Mouse (Mus musculus): ENCODE measurements around the gene Rapgef5. TPM values are rescaled to one million over a fixed set of nuclear protein-coding genes. Genes with fewer than 3 reads are reported as not detected.

Rapgef5 gene
- polyA plus RNA-seq, 1 experiment from 2014 or later: 6.1 TPM

DNA sequence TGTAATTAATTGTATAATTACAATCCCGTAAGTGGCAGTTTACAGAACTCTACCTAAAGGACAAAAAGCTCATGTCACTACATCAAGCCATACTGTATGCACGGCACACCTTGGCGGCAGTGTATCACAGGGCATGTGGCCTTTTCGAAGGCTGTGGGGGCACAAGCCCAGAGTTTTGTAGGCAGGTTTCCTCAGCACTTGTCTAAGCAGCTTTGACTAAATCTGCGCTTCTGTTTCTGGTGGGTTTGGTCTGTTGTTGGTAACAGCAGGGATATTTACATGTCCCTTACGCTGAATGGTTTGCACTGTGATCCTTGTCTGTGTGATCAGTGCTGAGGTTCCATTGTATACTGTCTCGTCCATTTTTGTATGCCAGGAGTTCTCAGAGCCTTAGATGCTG is 230.3 kb downstream of the Rapgef5 start:
- H3K27ac ChIP-seq (replicated peaks): no peak overlapping the region
- no peak for DNase-seq (ENCODE audit: low spot score)
- H3K4me1 ChIP-seq: peaks cover 32% of the 10 kb centered on the region
- no peak overlapping the region for H3K4me3 ChIP-seq
- H3K9me3 ChIP-seq (replicated peaks): no peaks in the 10 kb centered on the region
- no peaks in the 10 kb centered on the region; the same call in 1 of the 2 replicates for H3K36me3 ChIP-seq
- peaks cover 15% of the 10 kb centered on the region for H3K27me3 ChIP-seq (ENCODE audit: low read depth, poor library complexity, severe bottlenecking)
- 91% methylated on average over 7 of the region's 7 CpGs for WGBS

- Histone ChIP-seq H3K4me3 (peak overlapping the region; percentile 42), H3K9me3 (replicated peaks) (no peaks in the 10 kb centered on the region), H3K4me1 (peaks cover 33% of the 10 kb centered on the region), H3K27me3 (ENCODE audit: low read depth, poor library complexity, severe bottlenecking) (peaks cover 26% of the 10 kb centered on the region), H3K27ac (replicated peaks) (peak overlapping the region; percentile 60), H3K36me3 (no peaks in the 10 kb centered on the region; the same call in 1 of the 2 replicates)
- WGBS: 22% methylated on average over 9 of the region's 9 CpGs
- DNase-seq (ENCODE audit: low spot score): no peak
Measured at GRCm38 (mm10) chr12:117751045-117751444, 234.8 kb downstream of the Rapgef5 start.

GRCm38 (mm10) chr12:117751520-117752383 is 235.5 kb downstream of the Rapgef5 start:
- Histone ChIP-seq H3K27ac (replicated peaks) (peak overlapping the region; percentile 60), H3K4me1 (peaks cover 33% of the 10 kb centered on the region), H3K27me3 (ENCODE audit: low read depth, poor library complexity, severe bottlenecking) (peaks cover 26% of the 10 kb centered on the region), H3K9me3 (replicated peaks) (no peaks in the 10 kb centered on the region), H3K36me3 (no peaks in the 10 kb centered on the region; the same call in 1 of the 2 replicates), H3K4me3 (peak overlapping the region; percentile 42)
- peak; percentile 62 for DNase-seq (ENCODE audit: low spot score)
- 31% methylated on average over 25 of the region's 25 CpGs for WGBS

- 78% methylated on average over 7 of the region's 7 CpGs for WGBS
- Histone ChIP-seq H3K27me3 (ENCODE audit: low read depth, poor library complexity, severe bottlenecking) (peaks cover 10% of the 10 kb centered on the region), H3K27ac (replicated peaks) (no peak overlapping the region), H3K36me3 (no peaks in the 10 kb centered on the region), H3K4me1 (peaks cover 27% of the 10 kb centered on the region), H3K4me3 (no peak overlapping the region), H3K9me3 (replicated peaks) (no peaks in the 10 kb centered on the region)
- no peak for DNase-seq (ENCODE audit: low spot score)
Measured at GRCm38 (mm10) chr12:117756010-117756409, 239.7 kb downstream of the Rapgef5 start.

DNA sequence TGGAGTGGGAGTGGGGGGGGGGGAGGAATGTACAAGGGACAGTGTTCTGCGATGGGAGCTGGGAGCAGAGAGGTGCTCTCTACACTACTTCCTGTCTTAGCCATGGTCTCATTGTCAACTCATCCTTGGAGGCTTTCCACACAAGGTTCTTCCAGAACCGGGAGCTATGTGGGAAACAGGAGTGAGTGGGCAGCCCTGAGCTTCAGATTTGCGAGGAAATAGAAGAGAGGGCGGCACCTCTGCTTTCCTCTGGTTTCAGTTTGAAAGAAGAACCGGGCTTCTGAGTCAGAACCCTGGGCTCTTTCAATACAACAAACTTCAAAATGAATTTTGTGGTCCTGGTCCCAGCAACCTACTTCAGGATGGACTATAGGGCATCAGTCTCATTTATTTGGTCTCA is 244.1 kb downstream of the Rapgef5 start:
- DNase-seq (ENCODE audit: low spot score): no peak
- Histone ChIP-seq H3K36me3 (no peaks in the 10 kb centered on the region), H3K27me3 (ENCODE audit: low read depth, poor library complexity, severe bottlenecking) (no peaks in the 10 kb centered on the region), H3K27ac (replicated peaks) (no peak overlapping the region), H3K4me3 (no peak overlapping the region), H3K9me3 (replicated peaks) (no peaks in the 10 kb centered on the region), H3K4me1 (peaks cover 13% of the 10 kb centered on the region)
- WGBS: 86% methylated on average over 5 of the region's 5 CpGs

GRCm38 (mm10) chr12:117760846-117761245 is 244.6 kb downstream of the Rapgef5 start:
- no peaks in the 10 kb centered on the region for H3K9me3 ChIP-seq (replicated peaks)
- no peaks in the 10 kb centered on the region for H3K27me3 ChIP-seq (ENCODE audit: low read depth, poor library complexity, severe bottlenecking)
- DNase-seq (ENCODE audit: low spot score): no peak
- peaks cover 13% of the 10 kb centered on the region for H3K4me1 ChIP-seq
- H3K36me3 ChIP-seq: no peaks in the 10 kb centered on the region
- H3K4me3 ChIP-seq: no peak overlapping the region
- no peak overlapping the region for H3K27ac ChIP-seq (replicated peaks)

- Histone ChIP-seq H3K9me3 (replicated peaks) (no peaks in the 10 kb centered on the region), H3K36me3 (no peaks in the 10 kb centered on the region), H3K4me1 (peaks cover 13% of the 10 kb centered on the region), H3K27ac (replicated peaks) (no peak overlapping the region), H3K27me3 (ENCODE audit: low read depth, poor library complexity, severe bottlenecking) (no peaks in the 10 kb centered on the region; the same call in 1 of the 2 replicates), H3K4me3 (no peak overlapping the region)
- 53% methylated on average over 1 of the region's 1 CpGs for WGBS
- no peak for DNase-seq (ENCODE audit: low spot score)
Measured at GRCm38 (mm10) chr12:117761698-117762097, 245.4 kb downstream of the Rapgef5 start.

- Histone ChIP-seq H3K27ac (replicated peaks) (no peak overlapping the region; the same call in 1 of the 2 replicates), H3K36me3 (no peaks in the 10 kb centered on the region), H3K4me1 (peaks cover 13% of the 10 kb centered on the region), H3K9me3 (replicated peaks) (no peaks in the 10 kb centered on the region), H3K27me3 (ENCODE audit: low read depth, poor library complexity, severe bottlenecking) (no peaks in the 10 kb centered on the region; the same call in 1 of the 2 replicates), H3K4me3 (no peak overlapping the region)
- 86% methylated on average over 3 of the region's 3 CpGs for WGBS
- DNase-seq (ENCODE audit: low spot score): no peak
Measured at GRCm38 (mm10) chr12:117763247-117763646, 247.0 kb downstream of the Rapgef5 start.

GRCm38 (mm10) chr12:117764839-117765238 is 248.6 kb downstream of the Rapgef5 start:
- peak; percentile 73 for DNase-seq (ENCODE audit: low spot score)
- peaks cover 13% of the 10 kb centered on the region for H3K4me1 ChIP-seq
- WGBS: 11% methylated on average over 7 of the region's 7 CpGs
- no peaks in the 10 kb centered on the region for H3K9me3 ChIP-seq (replicated peaks)
- no peaks in the 10 kb centered on the region for H3K36me3 ChIP-seq
- H3K4me3 ChIP-seq: no peak overlapping the region
- H3K27ac ChIP-seq (replicated peaks): no peak overlapping the region
- H3K27me3 ChIP-seq (ENCODE audit: low read depth, poor library complexity, severe bottlenecking): no peaks in the 10 kb centered on the region; the same call in 1 of the 2 replicates

DNA sequence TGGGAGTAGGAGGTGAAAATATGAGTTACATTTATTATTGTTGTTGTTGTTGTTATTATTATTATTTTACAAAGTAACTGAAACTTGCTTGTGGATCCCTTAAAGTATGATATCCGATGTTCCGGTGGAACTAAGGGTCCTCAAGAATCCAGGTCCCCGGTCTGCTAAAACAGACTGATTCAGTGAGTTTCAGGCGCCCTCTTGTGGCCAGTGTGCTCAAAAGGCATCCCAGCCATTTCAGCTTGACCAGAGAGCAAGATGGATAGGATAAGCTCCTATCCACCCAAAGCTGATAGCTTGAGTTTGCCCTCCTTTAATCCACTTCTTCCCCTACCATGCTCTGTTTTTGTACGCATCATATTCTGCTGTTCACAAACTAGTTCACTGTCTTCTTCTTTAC is 252.8 kb downstream of the Rapgef5 start:
- Histone ChIP-seq H3K27ac (replicated peaks) (no peak overlapping the region), H3K4me3 (no peak overlapping the region), H3K4me1 (peaks cover 11% of the 10 kb centered on the region; the same call in 1 of the 2 replicates), H3K36me3 (no peaks in the 10 kb centered on the region), H3K9me3 (replicated peaks) (no peaks in the 10 kb centered on the region), H3K27me3 (ENCODE audit: low read depth, poor library complexity, severe bottlenecking) (peaks cover 9% of the 10 kb centered on the region)
- WGBS: 8% methylated on average over 5 of the region's 5 CpGs
- DNase-seq (ENCODE audit: low spot score): peak; percentile 83

GRCm38 (mm10) chr12:117770211-117770610 is 253.9 kb downstream of the Rapgef5 start:
- Histone ChIP-seq H3K4me3 (no peak overlapping the region), H3K27me3 (ENCODE audit: low read depth, poor library complexity, severe bottlenecking) (peaks cover 9% of the 10 kb centered on the region), H3K27ac (replicated peaks) (no peak overlapping the region), H3K9me3 (replicated peaks) (no peaks in the 10 kb centered on the region), H3K36me3 (no peaks in the 10 kb centered on the region), H3K4me1 (peaks cover 11% of the 10 kb centered on the region; the same call in 1 of the 2 replicates)
- WGBS: 49% methylated on average over 2 of the region's 2 CpGs
- DNase-seq (ENCODE audit: low spot score): no peak

GRCm38 (mm10) chr12:117771156-117771555 is 254.9 kb downstream of the Rapgef5 start:
- H3K27me3 ChIP-seq (ENCODE audit: low read depth, poor library complexity, severe bottlenecking): peaks cover 9% of the 10 kb centered on the region
- H3K36me3 ChIP-seq: no peaks in the 10 kb centered on the region
- H3K9me3 ChIP-seq (replicated peaks): no peaks in the 10 kb centered on the region
- WGBS: 86% methylated on average over 4 of the region's 4 CpGs
- DNase-seq (ENCODE audit: low spot score): no peak
- no peak overlapping the region for H3K27ac ChIP-seq (replicated peaks)
- H3K4me1 ChIP-seq: peaks cover 11% of the 10 kb centered on the region; the same call in 1 of the 2 replicates
- H3K4me3 ChIP-seq: no peak overlapping the region

- peak; percentile 74 for DNase-seq (ENCODE audit: low spot score)
- Histone ChIP-seq H3K4me3 (no peak overlapping the region), H3K4me1 (peaks cover 11% of the 10 kb centered on the region; the same call in 1 of the 2 replicates), H3K36me3 (no peaks in the 10 kb centered on the region), H3K27ac (replicated peaks) (no peak overlapping the region), H3K9me3 (replicated peaks) (no peaks in the 10 kb centered on the region), H3K27me3 (ENCODE audit: low read depth, poor library complexity, severe bottlenecking) (peaks cover 9% of the 10 kb centered on the region)
- WGBS: 0% methylated on average over 2 of the region's 2 CpGs
Measured at GRCm38 (mm10) chr12:117772638-117773037, 256.4 kb downstream of the Rapgef5 start.

Measured in midbrain, embryonic 10.5 days (tissue).